Mouse (Mus musculus) liver, embryonic 14.5 days (tissue): Measurements from ENCODE around the gene 4933411K16Rik.
A peak's percentile ranks its signal among the peaks of the same experiment; 100 is the strongest.

Source experiments
- CTCF ChIP-seq: IDR thresholded peaks from 2 replicates; pipeline ENCODE4 v1.5.1; 2016; ENCODE audit warnings: antibody characterized with exemption, low read depth, control low read depth
- EP300 ChIP-seq: IDR thresholded peaks from 2 replicates; pipeline ENCODE4 v1.6.1; 2016; ENCODE audit warnings: antibody characterized with exemption, low read depth

DNA sequence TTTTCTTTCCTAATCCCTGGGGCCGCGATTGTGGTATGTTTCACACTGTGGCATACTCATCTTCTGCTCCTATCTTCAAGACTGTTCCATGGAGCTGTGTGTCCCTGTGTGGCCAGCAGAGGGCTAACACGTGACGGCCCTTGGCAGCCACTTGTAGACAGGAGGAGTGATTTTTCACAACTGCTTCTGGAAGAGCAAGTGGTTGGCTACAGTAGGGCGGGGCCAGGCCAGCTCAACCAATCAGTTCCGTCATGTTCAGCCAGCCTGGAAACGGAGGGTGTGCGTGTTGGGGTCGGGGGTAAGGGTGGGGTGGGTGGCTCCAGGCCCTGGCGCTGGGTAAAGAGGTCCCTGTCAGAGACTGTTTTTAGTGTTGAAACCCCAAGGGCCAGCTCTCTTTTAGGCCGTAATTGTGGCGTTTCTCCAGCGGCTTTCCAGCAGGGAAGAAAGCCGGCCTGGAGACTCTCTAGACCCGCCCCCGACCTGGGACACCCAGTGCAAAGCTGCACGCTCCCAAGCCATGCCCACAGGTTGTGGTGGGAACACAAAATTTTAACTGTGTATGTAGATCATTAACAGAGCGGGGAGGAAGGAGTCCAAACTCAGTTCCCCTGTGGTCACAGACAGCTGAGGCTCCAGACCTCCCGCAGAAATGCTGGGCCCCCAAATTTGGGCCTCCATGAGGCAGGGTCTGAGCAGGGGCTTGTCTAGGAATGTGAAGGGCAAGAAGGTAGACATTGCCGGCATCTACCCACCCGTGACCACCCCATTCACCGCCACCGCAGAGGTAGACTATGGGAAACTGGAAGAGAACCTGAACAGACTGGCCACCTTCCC lies 6.6 kb upstream of the 4933411K16Rik start, which contains the start of gene Hoga1:
- peak; percentile 87 for TF ChIP-seq CTCF
- TF ChIP-seq EP300: no peak
